Mouse (Mus musculus) stomach, postnatal 0 days (tissue): ENCODE measurements around the gene Rptor.

Source experiments
- CTCF ChIP-seq: IDR thresholded peaks from 2 replicates; pipeline ENCODE4 v1.5.1; 2016; ENCODE audit warnings: antibody characterized with exemption, low read depth, mild to moderate bottlenecking, moderate library complexity
- EP300 ChIP-seq: optimal IDR thresholded peaks from 2 replicates; pipeline ENCODE3; 2016; ENCODE audit warnings: antibody characterized with exemption

DNA sequence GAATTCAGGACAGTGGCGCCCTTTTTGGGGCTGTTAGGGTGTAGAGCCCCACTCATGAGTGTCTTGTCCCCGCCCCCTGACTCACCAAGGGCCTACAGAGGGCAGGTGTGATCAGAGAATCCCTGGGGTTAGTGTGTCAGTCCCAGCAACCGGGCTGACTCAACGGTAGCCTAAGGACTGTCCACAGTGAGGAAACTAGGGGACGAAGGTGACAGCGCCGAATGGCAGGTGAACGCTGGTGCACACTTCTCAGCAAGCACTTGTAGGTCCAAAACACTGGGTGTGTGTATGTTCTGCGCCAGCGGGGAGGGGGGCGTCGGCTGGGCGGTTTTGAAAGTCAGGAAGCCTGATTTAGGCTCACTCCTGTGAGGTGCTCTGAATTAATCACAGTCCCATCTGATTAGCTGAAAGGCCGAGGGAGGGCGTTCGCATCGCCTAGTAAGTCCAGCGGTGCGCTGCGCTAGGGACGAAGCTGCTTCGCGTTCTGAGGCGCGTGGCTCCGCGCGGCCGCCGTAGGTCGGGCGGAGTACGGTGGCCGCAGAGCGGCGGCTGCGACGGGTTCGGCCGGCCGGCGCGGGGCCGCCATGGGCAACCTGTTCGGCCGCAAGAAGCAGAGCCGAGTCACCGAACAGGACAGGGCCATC lies 310.7 kb downstream of the Rptor start, which contains the start of gene Chmp6:
- TF ChIP-seq CTCF: peak; percentile 44
- TF ChIP-seq EP300: no peak
